Mouse (Mus musculus) megakaryocyte, adult 5-6 weeks (primary cell): ENCODE measurements around the gene Scrn2. TPM values are rescaled to one million over a fixed set of nuclear protein-coding genes. Genes with fewer than 3 reads are reported as not detected.
A peak's percentile ranks its signal among the peaks of the same experiment; 100 is the strongest.

Source experiments
- ATAC-seq: 2 replicates; pipeline ENCODE4 v1.8.0; 2016; ENCODE audit warnings: mild to moderate bottlenecking, inconsistent platforms; ENCODE audit not compliant: poor library complexity, severe bottlenecking
- total RNA-seq, 2 experiments: library from RNA; stranded (forward) in 1 of 2; stranded (reverse) in 1 of 2; fragments of 153-499, 151-499 nt in 1 of 2; fragments of 221-1000, 200-1000 nt in 1 of 2; gene quantifications; 2 replicates each; pipeline versions ENCODE4 v1.2.3 to v1.2.4; 2015 to 2017

Gene Scrn2
- total RNA-seq (2015) = 0.48 and 1.4 TPM in 2 replicates
- total RNA-seq (2017) = 5.1 and 5.4 TPM in 2 replicates

DNA sequence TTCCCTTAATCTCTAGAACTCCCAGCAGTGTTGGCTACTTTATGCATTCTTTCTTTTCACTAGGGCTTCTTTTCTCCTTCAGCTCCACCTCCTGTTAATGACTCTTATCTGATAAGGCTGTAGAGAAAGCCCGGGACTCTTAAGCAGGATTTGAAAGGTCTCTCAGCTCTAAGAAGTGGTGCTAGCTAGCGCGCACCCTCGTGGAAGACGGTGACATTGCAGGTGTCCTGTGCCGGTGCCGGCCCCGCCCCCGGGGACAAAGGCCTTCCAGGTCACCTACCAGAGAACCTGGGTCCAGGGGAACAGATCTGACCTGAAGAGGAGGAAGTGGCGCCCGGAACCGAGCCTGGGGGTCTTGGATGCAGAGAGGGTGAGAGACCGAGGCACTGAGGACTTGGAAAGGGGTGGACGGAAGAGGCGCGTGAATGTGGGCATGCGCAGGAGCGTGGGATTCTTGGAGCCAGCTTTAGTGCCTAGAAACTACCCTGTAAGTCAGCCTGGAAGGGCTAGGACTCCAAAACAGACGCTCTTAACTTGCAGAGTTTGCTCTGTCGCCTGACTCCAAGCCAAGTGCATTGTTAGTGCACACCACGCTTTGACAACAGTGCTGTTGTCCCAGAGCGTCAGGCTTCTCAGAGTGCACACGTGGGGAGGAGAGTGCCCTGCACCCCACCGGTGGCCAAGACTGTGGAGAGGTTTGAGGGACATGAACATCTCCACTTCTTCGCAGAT, at the start of gene Scrn2:
Gene Scrn2, plus strand, starts transcription at position 253 of the 732 bp plus-strand sequence.
- peak; percentile 92 for ATAC-seq

DNA sequence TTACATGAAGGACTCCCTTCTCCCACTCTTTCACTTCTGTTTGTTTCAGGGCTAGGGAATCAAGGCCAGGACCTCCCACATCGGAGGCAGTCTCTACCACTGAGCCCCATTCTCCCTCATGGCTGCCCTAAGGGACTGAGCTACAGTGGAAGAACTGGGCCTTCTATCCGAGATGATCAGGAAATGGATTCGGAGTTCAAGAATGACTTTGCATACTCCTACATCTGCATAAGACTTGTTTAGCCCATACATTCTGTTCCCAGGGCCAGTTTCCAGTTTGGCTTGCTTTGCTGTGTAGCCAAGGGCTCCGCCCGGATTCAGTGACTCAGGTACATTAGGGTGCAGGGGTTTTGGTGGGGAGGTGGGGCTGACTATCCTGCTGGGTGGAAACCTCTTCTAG, 49.7 kb upstream of the Scrn2 start:
- ATAC-seq = no peak

DNA sequence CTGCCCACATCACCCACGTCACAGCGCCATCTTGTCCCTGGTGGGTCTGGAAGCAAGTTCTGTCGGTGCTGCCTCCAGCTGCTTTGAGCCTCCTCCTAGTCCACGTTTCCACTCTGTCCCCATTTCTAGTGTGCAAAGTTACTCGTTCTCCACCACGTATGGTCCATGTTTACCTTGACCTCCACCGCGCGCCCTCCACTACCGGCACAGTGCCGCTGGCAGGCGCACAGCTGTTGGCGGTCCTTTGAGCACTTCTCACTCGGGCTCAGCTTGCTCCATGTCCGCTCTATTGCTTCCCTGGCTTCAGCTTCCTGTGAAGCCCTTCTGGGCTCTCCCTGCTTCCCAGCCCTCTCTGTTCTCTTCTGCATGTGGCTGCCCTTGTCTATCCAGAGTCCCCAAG, 48.3 kb upstream of the Scrn2 start:
- ATAC-seq = no peak

DNA sequence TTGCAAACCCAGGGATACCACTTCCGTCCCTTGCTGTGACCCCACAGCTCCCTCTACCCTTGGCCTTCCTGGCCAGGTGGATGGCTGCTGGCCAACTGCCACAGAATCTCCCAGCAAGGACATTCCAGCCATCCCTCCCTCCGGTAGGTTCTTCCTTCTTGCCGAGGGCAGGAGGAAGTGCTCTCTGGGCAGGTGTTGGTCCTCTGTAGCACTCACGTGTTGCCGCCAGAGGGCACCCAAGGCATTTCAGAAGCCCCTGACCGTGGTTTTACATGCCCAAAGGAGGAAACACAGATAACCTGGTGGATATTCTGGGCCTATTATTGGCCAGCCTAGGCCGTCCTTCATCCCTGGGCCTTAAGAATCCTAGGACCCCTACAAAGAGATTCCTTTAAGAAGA, 47.4 kb upstream of the Scrn2 start:
- ATAC-seq = peak; percentile 55

DNA sequence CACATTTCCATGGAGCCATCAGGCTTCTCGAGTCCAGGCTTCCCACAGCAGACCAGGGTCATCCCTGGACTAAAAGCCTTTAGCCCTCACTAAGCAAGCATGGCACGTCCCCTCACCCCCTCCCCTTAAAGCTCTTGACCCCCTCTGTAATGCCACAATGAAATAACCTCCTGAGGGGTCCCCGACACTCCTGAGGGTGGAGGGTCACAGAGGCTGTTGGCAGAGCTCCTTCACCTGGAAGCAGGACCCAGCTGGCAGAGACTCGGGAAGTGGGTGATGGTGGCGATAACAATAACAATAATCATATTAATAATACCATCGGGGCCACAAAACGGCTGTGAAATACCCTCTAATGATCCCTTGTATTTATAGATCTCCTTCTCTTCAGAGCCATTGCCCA, 46.9 kb upstream of the Scrn2 start, which contains the start of gene Sp2:
Gene Sp2, minus strand, starts transcription at position 101 of the 400 bp plus-strand sequence.
- no peak for ATAC-seq

DNA sequence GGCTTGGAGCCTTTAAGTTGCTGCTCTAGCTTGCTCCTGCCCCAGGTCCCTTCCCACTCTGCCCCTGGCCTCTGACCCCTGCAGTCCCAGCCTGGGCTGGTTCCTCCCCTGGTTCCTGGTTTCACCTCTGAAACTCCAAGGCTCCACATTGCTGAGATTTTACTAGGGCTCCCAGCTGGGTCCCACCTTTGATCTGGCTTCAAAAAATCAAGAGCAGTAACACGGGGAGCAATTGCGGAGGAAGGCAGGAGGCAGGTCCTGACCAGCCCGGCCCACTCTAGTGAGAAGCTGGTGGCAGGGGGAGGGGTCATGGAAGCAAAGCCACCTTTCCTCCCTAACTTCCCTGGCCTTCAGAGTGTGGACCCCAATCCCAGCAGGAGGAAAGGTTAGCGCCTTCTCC, 44.8 kb upstream of the Scrn2 start:
- ATAC-seq = no peak

DNA sequence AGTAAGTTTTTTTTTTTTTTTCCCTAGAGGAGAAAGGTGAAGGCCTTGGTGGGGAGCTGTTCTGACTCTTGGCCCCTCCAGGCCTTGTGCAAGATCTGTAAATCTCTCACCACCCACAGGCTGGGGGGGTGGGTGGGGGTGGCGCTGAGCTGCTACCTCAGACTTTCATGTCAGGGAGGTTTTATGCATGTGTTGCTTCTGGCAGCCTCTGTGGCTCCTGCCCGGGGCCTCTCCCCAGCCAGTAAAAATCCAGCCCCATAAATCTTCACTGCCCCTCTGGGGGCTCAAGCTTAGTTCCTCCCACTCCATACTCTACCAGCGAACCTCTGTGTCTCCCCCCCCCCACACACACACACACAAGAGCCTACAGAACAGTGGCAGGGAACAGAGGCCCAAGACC, 43.3 kb upstream of the Scrn2 start:
- no peak for ATAC-seq

DNA sequence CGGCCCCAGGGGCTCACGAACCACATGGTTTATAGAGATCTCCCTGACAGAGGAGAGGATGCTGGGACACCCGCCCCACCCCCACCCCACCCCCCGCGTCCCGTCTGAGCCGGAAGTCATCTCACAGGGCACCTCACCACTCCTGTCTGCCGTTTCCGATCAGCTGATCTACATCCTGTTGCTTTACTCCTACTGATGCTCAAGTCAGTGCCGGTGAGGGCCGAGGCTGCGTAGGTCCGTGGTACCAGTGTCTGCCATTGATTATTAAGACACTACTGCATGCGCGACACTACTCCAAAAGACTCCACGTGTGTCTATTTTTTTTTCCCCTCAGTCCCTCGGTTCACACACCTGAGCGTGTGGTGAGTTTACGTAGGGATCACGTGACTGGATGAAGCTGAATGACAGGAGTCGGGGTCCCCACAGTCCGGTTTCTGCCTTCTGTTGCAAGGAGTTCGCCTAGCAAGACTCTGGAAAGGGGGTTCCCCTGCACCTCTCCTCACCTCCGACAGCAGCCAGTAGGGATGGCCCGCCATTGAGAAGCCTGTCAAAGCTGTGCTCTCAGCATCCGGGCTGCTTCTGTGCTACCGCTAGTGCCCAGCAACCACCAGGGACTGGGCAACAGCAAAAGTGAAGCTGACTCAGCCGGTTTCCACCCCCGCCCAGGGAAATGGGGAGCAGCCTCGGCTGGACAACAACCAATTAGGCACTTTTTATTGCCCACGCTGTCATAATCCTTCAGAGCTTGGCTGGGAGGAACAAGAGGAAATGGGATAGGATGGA, 41.7 kb upstream of the Scrn2 start:
- ATAC-seq = peak; percentile 90

DNA sequence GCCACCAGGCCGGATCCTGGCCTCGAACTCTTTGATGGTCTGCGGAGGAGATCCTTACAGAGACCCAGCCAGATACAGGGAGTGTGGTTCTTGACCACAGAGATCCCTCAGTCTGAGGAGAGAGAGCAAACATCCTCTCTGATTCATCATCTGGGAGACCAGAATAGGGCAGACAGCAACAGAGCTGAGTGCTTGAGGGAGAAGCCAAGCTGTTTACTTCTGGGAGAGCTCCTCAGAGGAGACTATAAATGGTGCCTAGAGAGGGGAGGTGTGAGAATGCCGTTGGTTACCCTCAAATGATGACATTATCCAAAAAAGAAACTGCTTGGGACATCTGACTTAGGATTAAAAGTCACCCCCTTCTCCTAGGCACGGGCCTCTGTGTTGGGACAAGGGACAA, 38.2 kb upstream of the Scrn2 start:
- ATAC-seq = no peak

DNA sequence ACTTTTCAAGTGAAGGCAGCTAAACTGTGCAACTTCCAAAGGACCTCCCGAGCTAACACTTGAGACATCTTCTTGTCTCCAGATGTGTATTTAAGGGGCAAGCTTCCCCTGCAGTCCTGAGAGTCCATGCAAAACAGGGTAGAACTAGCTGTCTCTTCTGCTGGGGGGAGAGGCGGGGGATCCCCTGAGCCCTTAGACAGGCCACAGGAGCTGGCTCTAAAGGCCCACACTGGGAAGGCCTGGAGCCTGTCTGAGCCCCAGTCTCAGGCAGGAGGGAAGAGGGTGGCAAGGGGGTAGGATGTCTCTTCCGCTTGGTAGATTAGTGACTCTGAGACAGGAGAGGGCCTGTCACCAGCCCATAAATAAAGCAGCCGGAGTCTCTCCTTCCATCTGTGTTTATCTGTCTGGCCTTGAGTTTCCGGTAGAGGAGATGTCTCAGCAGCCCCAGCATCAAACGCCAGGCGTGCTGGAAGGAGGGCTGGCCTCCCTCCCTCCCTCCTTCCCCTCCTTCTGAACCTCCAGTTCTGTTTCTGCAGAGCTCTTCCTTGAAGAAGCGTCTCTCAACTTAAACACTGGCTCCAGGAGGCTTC, 36.9 kb upstream of the Scrn2 start:
- ATAC-seq = no peak

DNA sequence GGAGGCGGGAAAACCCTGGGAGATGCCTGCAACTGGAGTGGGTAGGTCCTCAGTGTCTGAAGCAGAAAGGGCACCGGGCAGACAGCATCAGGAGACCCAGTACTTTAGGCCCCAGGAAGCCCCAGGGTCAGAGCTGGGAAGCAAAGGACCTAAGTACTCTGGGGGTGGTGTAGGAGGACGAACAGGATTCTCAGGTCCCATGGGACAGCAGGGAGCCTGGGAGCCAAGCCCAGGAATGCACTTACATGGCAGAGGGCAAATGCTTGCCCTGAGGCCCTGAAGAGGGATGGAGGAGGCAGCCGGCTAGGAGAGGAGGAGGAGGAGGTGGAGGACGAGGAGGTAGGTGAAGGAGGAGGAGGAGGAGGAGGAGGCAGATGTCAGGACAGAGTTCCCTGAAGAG, 34.7 kb upstream of the Scrn2 start:
- no peak for ATAC-seq

DNA sequence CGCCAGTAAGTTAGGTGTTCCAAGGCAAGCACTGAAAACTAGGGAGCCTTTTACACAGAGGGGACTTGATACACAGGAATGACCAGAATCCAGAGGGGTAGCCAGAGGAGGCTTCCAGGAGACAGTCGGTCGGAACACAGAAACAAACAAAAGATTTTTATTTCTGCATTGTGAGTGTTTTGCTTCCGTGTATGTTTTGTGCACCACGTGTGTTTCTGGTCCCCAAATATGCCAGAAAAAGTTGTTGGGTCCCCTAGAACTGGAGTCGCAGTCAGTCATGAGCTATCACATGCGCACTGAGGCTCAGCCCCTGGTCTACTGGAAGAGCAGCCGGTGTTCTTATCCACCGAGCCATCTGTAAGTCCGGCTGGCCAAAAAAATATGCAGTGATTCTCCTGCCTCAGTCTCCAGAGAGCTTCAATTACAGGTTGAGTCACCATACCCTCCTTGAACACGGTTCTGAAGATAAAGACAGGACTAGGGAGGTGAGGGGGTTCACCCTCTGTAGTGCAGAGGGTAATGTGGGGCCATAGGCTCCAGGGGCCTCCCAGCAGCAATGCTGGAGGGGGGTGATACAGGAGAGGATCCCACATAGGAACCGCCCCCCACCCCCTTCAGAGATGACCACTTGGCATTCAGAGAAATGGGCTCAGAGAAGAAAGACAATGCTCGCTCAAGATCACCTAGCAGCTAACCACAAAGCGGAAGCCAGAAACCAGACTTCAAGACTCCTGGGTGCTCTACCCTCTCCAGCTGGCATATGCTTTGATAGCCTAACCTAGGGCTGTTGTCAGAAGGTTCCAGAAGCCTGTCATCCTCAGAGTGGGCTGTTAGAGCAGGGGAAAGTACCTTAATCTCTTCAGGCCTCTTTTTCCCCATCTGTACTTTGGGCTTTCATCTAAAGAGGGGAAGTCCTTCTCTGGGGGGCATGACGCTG, 33.6 kb upstream of the Scrn2 start:
- ATAC-seq = peak; percentile 69

DNA sequence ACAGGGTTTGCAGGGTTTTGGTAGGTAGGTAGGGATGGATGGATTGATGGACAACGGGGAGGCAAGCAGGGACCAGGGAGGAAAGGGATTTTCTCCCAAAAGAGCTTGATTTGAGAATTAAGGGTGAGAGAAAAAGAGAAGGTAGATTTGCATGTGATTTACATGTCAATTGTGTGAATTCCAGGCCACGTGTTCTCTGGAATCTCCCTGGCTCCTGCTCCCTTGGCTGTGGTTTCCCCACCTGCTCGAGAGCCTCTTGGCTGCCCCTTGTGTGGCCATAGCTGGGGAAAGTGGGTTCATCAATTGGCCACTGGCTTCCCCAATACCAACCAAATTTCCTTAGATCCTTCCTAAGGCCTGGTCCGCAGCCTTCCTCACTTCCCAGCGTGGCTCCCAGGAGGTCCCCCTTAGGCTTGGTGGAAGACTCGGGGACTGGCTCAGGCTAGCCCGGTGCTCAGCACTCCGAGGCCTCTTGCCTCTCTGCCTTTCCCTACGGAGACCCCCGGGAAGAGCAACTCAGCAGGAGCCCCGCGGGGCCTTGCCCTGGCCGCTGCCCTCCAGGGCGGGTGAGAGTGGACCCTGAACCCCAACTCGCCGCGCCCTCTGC, 32.9 kb upstream of the Scrn2 start:
- ATAC-seq = no peak

DNA sequence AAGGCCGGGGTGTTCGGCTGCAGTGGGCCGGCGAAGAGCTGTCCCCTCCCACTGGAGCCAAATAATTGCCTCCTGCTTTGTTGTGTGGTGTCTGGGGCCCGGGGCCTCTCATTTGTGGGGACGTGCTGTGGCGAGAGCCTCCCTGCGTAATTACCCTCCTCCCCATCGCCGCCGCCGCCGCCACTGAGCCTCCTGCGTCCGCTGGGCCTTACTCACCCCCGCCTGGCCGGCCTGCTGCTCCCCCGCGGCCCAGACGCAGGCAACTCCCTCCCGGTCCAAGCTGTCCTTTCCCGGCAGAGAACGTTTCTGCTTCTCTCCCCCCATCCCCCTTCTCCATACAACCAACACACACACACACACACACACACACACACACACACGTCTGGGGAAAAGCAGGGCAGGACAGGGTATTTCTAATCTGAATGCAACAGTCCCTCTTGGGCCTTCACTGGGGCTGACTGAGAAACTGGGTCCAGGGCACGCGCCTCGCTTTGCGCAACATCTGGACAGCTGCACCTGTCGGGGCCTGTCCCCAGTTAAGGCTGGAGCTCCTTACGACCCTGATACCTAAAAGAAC, 32.3 kb upstream of the Scrn2 start:
- no peak for ATAC-seq

DNA sequence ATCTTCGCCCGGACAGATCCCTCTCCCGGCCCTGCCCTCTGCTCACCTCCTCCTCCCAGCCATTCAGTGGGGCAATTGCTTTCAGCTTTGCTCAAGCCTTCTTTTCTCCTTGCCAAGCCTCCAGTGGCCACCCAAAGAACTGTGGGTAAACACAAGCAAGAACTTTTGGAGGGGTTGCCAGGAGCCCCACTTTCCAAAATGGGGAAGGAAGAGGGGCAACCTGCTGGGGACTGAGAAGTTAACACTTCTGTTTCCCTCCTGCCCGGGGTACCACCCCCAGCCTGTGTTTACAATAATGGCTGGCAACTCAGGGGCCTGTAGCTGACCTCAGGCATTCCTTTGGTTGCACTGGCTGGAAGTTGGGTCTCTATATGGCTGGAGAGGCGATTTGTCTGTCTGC, 26.6 kb upstream of the Scrn2 start:
- ATAC-seq = no peak

DNA sequence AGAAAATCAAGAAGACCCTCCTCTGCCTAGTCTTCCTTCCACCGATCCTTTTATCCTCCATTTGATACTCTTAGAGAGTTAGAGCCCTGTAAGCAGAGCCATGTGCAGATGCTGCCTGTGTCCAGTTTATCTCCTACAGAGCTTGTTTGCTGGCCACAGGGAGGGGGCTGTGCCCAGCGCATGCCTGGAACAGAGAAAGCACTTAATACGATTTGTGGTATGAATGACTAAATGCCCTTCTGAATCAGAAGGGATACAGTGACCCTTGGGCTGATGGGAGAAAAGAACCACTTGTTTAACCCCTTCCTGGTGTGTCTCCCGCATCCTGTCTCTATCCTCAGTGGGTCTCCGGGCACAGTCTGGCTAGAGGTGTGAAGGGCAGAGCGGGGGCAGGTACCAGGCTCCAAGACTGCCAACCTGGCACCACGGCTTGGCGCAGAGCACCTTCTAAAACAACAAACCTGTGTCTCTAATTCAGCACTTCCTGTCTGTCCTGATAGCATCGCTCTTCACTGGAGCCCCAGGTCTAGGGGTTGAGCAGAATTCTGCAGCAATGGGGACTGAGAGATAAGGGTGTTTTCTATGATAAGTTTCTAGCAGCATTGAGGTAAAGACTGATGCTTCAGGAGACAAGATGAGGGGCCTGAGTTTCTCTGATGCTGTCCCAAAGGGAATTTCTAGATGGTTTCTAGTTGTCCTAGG, 22.5 kb upstream of the Scrn2 start:
- no peak for ATAC-seq

DNA sequence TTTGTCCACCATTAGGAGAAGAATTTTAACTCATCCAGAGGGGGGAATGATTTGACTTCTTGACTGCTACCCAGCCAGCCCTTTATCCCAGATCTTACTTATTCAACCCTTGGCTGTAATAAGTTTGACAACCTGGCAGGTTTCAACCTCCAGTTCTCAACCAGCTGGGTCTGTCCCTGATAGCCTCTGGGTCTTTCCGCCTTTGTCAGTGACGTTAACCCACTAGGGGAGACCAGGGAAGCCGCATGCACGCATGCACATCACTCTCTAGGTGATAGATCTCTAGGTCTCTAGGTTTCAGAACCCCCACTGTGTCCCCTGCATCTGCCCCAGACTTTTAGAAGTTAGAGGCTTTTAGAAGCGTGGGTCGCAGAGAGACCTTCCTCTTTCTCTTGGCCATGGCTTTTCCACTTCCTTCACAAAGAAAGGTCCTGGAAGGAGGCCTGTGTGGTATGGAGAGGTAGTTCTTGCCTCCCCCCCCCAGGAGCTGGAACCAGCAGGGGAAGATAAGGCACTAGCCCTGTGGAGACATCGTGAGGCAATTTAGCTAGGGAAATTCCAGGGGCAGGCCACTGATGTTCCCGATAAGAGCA, 20.4 kb upstream of the Scrn2 start:
- no peak for ATAC-seq

DNA sequence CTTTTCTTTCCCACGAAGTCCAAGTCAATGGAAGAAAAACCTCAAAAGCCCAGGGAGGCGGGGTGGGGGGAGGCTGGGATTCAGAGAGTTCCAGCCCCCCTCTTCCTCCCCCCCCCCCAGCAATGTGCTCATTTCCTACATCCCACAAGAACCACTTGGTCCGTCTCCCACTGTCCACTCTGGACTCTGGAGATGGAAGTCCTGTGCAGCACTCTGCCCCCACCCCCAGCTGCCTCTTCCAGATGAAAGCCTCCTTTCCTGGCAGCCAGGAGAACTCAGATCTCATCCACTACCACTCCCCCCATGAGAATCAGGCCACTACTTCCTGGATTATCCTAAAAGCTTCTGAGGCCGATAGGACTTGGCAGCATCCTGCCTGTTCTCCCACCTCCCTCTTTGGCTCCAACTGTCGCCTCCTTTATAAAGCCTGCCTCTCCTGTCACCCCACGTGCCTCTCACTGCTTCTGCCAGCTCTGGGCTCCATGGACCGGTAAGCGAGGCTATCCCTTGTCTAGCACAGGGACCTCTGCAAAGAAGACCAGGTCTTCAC, 16.5 kb upstream of the Scrn2 start, which contains the start of gene Sp6:
Gene Sp6, plus strand, starts transcription at position 274 of the 550 bp plus-strand sequence.
- ATAC-seq = no peak
